Mouse (Mus musculus) left cerebral cortex, postnatal 4 days (tissue): Measurements from ENCODE around the gene Reep3. TPM values are rescaled to one million over a fixed set of nuclear protein-coding genes. Genes with fewer than 3 reads are reported as not detected.
"Not testable (repeated sequence)": the region's sequence is repeated elsewhere in the genome, so short reads cannot be mapped to it uniquely, and the experiment has no call there.

Experiments used
- DNase-seq: peaks from one replicate; pipeline ENCODE4 v3.0.0-alpha.2; 2022
- intact Hi-C: fragments of 180-260 bp; cut with DNase I; formaldehyde crosslinking; loops from one replicate; pipeline ENCODE4 v1.15.1; 2025
- total RNA-seq, 2 experiments: library from RNA; stranded (reverse); gene quantifications; 2 replicates each; pipeline ENCODE4 v1.2.3; 2021

Reep3 gene
- 10 to 100 TPM; 24.4 to 27.9 TPM for total RNA-seq

DNA sequence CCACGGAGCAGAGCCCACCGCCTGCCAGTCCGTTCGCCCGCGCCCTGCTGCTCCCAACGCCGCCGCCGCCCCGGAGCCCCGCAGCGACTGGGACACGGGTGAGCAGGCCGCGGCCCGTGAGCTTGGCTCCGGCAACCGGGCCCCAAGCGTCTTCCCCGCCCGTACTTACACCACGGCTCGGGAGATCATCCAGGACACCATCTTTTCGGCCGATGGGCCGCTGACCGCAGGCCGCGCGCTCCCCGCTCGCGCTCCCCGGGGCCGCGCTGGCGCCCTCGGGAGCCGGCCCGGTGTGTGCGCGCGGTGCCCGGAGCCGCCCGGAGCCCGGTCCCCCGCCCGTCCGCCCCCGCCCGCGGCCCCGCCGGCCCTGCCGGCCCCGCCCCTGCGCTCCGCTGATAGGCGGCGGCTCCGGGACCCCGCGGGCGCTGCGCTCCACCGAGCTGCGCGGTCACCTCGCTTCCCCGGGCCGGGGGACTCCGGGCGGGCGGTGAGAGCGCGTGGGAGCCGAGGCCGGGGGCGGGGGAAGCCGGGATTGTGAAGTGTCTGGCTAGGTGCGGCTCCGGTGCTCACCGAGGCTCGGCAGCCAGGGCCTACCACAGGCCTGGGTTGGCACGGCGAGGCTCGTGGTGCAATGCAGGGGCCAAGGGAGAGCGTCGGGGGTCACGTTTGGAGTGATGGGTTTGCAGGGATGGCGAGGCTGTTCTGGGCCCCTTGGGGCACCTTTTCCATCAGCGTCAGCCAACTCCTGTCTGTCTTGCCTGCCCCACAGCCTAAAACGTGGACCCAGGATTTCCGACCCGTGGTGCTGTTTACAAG lies at the start of gene Reep3:
Gene Reep3, minus strand, starts transcription at position 325 of the 816 bp plus-strand sequence.
- DNase-seq, result peak; percentile 72

DNA sequence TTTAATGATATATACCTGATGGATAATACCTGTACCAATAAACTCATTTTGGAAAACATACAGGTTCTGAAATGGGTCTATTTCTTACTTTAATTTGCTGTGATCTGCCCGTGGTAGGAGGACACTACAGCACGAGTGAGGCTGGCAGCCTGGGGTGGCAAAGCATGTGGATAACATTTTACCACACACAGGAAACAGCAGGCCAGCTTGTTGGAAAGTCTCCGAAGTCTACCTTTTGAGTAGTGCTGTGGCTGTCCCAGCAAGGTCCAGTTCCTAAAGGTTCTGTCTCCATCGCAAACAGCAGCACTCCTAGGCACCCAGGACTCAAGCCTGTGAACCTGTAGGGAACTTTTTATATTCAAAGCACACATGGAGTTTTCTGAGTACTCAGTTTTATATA lies 48.9 kb upstream of the Reep3 start:
- no peak for DNase-seq
- intact Hi-C loops, result no loop called here

More for the DNA sequence above, at the start of gene Reep3:
- intact Hi-C loops, result loop anchor here (10.0 kb wide), 1 partner anchor 92 kb away; no protein-coding TSS in a partner anchor

DNA sequence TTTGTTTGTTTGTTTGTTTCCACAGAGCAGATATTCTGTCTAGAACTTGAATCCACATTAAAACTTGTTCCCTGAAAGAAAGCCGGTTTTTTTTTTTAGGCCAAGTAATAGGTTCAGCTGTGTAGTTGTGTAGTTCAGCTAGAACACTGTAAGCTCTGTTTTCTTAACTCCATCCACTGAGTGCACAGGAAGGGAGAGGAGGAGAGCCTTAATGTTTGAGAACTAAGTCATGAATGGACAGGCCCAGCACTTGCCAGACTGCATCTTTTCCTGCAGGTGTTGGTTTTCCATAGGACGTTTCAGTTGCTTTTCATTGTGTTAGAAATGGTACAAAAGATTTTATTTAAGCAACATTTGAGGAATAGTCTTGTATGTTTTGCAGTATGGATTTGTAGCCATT lies 47.5 kb upstream of the Reep3 start:
- intact Hi-C loops, result no loop called here
- no peak for DNase-seq

DNA sequence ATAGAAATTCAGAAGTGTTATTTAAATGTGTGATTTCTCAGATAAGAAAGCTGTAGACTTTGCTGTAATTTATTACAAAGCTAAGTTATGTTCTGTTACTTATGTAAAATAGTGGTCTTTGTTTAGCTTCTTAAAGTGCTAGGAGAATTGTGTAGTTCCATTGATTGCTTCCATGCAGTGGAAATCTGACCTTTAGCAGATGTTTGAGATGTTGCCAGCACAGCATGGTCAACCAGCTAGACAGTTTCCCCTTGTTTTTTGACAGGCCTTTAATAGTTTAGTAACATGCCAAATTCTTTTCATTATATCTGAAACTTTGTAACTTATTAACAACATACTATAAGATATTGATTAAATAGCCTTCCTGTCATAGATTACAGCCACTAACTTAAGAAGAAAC lies 46.9 kb upstream of the Reep3 start:
- peak; percentile 11 for DNase-seq
- intact Hi-C loops, result no loop called here

DNA sequence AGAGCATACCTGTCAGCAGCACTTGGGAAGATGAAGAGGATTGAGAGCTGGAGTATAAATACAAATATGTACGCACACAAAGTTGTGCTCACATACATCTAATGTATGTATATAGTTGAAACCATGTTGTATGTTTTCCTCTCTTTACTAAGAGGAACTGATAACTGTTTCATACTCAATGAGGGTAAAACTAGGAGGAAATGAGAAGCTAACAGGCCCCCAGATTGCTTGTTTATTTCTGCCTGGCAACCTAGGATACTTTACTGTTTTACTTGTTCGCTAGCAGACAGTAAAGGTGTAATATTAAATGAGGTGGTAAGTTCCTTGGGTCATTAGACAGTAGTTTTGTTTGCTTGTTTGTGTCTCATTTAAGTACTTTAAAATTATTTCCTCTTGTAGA lies 40.7 kb upstream of the Reep3 start:
- DNase-seq, result no peak
- intact Hi-C loops, result no loop called here

DNA sequence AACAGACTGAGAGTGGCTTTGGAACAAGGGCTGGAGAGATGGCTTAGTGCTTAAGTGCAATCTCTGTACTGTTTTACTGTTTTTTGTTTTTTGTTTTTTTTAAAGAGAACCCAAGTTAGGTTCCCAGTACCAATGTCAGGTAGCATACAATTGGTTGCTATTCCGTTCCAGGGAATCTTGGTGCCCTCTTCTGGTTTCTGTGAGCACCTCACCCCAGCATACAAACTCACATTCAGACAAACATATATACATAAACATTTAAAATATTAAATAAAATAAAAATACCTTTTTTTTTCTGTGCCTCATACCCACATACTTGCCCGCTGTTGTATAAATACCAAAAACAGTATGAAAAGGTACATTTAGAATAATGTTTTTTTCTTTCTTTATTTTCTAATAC lies 37.6 kb upstream of the Reep3 start:
- intact Hi-C loops, result no loop called here
- no peak for DNase-seq

DNA sequence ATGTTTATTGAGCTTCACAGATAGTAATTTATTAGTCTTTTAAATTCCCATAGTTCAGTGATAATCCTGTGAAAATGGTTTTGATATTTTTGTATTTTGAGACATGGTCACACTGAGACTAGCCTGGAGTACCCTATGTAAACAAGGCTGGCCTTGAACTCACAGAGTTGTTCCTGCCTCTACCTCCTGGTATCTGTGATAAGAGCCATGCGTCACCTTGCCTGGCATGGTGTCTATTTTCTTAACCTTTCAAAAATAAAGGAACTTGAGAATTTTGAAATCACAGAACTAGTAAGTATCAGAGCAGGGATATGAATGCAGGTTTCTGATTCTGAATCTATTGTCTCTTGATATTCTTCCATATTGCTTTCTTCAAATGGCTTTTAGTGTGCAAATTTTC lies 35.0 kb upstream of the Reep3 start:
- intact Hi-C loops, result no loop called here
- DNase-seq, result no peak

DNA sequence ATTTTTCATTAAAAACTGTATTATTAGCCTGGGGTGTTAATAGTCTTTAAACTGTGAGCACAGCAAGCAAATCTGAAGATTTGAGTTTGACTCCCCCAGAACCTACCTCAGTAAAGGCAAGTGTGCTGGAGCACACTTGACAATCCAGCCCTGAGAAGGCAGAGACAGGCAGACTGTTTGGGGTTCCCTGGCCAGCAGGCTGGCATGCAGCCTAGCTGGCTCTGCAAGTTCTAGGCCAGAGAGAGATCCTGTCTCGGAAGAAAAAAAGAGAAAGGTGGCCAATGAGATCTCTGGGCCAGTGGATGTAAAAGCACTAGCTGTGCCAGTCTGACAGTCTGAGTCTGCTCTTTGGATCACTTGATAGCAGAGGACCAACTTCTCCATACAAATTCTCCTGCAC lies 32.8 kb upstream of the Reep3 start:
- intact Hi-C loops, result loop anchor here (5.0 kb wide), 1 partner anchor 58 kb away; no protein-coding TSS in a partner anchor

DNA sequence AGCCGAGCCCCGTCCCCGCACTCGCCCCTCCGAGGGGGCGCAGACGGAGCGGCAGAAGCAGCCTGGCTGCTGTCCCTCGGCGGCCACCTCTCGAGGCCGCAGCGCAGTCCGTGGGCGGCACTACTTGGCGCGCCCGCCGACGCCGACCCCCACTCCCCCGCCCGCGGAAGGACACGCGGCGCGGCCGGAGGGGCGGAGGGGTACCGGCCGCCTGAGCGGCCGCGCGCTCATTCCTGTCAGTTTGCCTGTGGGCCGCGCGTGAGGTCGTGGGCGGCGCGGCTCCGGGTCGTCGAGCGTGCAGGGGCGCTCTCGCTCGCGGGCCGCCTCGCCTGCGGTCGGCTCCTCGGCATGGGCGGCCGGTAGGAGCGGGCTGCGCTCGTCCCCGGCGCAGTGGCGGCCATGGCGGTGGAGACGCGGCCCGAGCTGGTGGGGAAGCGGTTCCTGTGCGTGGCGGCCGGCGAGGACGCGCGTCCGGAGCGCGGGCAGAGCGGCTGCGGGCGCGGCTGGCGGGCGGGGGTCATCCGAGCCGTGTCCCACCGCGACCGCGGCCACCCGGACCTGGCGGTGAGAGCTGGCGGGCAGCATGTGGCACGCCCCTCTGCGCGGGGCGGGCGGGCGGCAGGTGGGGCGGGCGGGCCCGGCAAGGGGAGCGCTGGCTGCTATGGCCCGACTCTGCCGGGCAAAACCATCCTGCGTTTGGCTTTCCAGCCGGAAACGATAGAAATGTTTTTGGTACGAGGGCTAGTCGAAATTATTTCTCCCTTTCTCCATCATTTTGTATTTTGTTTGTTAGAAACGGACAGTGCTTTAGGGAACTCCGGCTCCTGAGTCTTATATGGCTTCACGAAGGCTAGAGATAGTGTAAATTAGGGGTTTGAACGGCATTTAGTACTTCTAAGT lies 30.4 kb upstream of the Reep3 start:
- DNase-seq, result peak; percentile 59
- intact Hi-C loops, result loop anchor here (5.0 kb wide), 1 partner anchor 60 kb away; no protein-coding TSS in a partner anchor

More for the DNA sequence above, 32.8 kb upstream of the Reep3 start:
- DNase-seq, result no peak

DNA sequence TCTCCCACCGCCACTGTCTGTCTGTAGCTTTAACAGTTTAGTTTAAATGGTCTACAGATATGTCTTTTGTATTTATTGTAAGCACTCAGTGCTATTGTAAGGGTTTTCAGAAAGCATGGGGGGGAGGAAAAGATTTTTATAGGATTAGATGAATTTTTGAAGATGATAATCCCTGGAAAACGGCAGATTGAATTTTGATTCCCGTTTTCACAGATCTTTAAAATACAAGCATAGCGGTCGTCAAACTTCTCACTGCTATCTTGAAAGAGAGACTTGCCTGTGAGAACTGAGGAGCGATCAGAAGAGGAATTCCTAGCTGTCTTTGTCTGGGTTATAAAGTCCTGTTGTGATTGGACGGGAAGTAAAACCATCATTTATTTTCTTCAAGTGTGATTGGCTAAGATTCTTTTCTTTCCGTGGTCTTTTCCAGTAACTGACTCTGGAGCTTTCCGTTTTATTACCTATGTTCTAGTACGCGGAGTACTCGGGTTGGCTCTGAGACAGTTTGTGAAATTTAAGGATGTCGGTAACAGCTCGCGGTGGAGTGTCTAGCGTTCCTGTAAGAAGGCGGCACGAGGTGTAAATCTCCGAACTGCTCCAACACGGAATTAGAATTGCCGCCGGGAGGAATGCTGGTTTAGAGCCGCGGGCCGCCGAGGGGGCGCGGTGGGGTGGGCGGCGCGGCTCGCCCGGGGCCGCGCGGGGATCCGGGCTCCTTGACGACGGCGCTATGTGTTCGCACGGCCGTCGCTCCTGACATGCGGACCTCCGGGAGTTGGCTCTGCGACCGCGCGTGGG lies 29.5 kb upstream of the Reep3 start:
- DNase-seq, result peak; percentile 43
- intact Hi-C loops, result loop anchor here (5.0 kb wide), 1 partner anchor 61 kb away; no protein-coding TSS in a partner anchor

DNA sequence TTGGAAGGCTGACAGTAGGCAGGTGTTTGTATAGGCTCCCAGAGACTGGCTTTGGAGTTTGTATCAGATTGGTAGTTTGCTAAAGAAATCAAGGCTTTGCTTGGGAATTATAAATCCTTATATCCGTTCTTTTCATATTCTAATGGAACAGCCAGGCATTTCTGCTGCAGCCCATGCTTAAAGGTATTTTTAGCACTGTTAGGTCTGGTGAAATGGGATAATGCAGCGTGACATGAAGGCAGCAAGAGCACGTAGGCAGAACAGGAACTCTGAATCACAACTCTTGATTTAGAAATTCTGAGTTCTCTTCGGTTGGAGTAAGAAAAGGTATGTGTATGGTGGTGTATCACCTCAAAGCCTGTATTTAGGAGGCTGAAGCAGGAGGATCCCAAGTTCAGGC lies 27.4 kb upstream of the Reep3 start:
- intact Hi-C loops, result no loop called here
- no peak for DNase-seq

DNA sequence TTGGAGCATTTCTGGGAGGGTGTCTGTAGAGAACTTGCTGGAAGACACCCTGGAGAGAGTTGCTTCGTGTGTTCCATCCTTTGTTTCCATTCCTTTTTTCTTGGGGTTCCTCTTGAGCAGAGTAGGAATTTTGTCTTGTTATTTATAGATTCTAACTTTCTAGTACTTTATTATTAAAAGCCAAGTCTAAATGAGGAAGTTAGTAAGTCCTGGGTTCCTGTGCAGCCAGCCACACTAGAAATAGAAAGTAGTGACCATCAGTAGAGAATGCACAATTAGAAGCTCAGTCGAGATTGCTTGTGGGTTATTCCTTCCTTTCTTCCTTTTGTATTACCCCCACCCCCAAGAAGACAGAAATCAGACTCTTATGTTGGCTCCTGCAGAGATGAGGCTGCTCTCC lies 27.0 kb upstream of the Reep3 start:
- intact Hi-C loops, result no loop called here
- DNase-seq, result no peak

DNA sequence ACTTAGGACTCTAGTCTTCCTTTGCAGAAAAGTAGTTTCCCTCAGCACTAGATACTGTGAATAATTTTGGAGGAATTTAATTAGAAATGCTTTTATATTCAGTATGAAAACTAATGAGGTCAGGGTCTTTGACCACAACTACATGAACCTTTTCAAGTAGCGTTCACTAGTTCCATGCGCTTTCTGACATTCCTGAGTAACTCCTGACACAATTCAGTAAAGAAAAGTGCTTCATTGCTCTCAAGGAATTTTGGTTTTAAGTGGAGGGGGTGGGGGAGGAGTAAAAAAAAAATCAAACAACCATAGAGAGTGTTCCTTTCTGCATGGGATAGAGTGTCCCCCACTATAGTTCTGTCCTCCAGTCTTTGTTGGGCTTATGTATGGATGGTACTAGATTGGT lies 23.9 kb upstream of the Reep3 start:
- intact Hi-C loops, result no loop called here
- DNase-seq, result no peak

DNA sequence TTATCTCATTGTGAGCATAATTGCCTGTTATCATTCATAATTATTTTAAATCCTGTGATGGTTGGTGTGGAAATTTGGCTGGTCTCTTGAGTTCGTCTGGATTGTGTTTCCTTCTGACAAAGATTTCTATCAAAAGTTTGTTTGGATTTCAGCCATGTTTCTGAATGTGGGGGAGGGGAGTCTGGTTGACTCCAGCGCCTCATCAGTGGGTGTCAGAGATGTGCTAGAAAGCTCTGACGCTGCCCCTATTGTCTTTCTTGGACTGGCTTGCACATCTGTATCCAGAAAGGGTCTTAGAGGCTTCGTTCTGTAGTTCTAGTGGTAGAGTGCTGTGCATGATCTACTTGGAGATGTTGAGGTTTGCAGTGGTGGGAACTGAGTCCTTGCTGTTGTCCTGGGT lies 23.4 kb upstream of the Reep3 start:
- no peak for DNase-seq
- intact Hi-C loops, result no loop called here

DNA sequence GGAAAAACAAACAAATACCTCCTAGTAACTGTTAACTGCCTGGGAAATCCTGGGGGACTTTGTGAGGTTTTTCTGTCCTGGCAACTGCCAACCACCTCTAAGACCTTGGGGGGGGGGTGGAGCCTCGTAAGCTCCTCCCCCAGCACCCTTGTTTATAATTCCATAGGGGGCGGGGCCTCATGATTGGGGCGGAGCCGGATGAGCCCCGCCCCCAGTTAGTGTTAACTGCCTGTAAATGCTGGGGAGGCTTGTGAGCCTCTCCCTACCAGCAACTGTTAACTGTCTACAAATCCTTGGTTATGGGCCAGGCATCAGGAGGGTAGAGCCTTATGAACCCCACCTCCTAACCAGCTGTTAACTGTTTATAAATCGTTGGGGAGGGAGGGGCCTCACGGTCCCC lies 22.5 kb upstream of the Reep3 start:
- DNase-seq, result no peak
- intact Hi-C loops, result no loop called here

DNA sequence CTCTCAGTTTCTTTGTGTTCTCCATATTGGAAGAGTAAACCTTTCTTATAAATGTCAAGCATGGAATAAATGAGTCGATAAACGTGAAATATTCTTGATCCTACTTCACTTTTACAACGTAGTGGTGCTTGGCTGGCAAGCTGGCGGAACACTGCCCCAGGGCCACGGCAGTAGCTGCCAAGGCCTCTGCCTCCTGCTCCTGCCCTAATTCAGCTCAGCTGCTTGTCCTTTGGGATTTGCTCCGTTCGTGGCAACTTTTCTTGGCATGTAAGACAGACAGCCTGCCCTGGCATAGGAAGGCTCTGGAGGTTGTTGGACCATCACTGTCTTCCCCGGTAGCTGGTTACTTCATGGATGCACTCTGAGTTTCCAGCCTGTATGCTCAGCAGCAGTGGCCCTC lies 19.5 kb upstream of the Reep3 start:
- peak; percentile 78 for DNase-seq
- intact Hi-C loops, result no loop called here

DNA sequence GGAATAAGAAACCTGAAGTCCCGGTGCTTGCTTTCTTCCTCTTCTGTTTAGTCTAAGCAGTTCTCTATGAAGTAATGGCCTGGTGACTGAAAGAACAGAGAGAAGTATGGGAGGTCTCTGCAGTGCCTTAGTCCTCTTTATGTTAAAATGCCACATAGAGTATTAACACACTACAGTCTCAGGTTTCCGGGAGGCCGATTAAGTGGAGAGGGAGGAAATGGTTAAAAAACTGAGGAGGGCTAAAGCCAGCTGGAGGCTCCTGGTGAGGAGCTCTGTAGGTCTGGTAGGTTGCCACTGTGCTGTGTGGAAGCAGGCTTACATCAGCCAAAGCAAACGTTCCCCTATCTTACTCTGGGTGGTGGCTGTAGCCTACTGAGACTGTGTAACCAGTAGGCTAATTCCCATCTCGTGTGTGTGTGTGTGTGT lies 18.9 kb upstream of the Reep3 start:
- intact Hi-C loops, result no loop called here

DNA sequence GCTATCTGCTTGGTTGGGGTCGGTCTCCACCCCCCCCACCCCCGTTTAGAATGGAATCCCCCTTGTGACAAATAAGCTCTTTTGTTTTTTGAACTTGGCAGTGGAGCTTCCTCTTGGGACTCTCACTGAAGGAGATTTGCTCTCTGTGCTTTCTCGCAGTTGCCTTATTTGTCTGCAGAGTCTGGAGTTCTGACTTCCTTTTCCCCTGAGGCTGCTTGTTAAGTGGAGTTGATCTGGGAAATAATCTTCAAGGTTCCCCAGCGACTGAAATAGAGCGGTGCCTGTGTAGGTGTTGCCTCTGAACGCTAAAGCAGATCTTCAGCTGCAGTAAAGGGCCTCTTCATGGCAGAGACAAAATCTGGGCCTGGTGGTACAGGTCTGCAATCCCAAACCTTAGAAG lies 18.4 kb upstream of the Reep3 start:
- no peak for DNase-seq
- intact Hi-C loops, result no loop called here

More for the DNA sequence above, 18.9 kb upstream of the Reep3 start:
- peak; percentile 58 for DNase-seq

DNA sequence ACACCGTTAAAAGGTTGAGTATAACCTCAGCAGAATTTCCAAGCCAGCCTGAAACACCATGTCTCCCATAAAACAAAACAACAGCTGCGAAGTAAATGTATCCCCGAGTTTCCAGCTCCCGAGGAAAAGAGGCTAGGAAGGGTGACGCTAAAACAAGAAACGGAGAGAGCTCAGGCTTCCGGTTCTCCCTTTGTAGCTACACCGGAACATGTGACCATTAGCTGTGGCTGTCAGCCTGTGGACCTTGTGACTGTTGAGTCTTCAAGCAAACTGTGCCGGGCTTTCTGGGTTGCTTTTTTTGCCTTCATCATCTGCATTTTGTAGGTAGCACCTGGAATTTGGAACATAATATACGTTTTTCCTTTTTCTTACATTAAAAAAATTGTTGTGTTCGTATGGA lies 17.1 kb upstream of the Reep3 start:
- intact Hi-C loops, result no loop called here
- no peak for DNase-seq

DNA sequence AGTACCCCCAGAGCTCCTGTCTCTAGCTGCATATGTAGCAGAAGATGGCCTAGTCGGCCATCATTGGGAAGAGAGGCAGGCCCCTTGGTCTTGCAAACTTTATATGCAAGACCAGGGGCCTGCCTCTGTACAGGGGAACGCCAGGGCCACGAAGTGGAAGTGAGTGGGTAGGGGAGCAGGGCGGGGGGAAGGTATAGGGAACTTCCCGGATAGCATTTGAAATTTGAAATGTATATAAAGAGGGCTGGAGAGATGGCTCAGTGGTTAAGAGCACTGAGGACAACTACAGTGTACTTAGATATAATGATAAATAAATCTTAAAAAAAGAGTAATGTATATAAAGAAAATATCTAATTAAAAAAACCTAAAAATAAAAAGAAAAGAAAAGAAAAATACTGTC lies 16.2 kb upstream of the Reep3 start:
- intact Hi-C loops, DNase-seq: not testable (repeated sequence)

DNA sequence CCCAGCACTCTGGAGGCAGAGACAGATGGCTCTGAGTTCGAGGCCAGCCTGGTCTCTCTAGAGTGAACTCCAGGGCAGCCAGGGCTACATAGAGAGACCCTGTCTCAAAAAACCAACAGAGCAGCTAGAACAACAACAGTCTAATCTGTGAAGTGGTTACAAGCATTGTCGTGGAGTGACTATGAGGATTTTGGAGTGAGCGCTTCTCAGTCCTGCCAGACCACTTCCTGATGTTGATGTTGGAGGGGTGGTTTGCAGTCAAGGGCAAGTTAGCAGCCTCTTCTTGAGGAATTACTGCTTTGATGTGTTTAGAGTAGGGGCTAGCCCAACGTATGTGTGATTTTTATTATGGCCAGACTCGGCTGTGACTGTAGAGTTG lies 15.0 kb upstream of the Reep3 start:
- DNase-seq, result no peak
- intact Hi-C loops, result no loop called here
